Mouse (Mus musculus): Measurements from ENCODE around the gene Rd3. TPM values are rescaled to one million over a fixed set of nuclear protein-coding genes. Genes with fewer than 3 reads are reported as not detected.

The Rd3 gene
- total and polyA plus RNA-seq, 3 experiments: 0.25 to 0.47 (median 0.44) TPM

DNA sequence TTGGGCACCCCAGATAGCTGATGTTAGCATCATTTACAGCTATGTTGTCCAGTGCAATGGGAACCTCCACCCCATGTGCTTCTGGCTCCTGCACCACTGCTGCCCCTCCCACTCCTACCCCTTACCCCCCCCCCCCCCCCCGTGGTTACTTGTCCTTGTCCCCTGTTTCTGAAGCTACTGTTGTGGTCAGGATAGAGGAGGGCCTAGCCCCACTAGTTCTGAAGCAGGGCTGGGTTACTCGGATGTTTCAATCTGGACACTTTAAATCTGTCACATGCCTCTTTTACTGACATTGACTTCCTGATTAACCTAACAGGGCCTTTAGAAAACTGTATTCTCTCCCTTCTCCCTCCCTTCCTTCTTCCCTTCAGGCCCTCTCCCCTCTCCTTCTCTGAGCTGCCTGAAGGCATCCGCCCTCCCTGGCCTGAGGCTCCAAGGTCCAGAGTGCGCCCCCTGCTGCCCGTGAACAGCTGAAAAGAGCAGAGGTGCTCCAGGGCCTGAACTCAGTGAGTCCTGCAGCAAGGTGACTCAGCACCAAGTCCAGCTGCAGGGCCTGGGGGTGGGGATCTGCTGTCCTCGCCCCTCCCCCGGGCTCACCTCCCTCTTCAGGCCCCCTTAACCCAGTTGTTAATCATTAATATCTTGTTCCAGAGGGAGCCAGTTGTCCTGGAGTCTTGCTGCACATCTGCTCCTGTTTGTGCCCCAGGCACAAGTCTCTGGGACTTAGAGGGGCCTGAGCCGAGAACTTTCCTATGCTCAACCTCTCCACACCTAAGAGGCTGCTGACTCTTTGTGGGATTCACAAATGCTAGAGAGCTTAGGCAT, 13.0 kb upstream of the Rd3 start:
- peaks cover 19% of the 10 kb centered on the region for H3K9me3 ChIP-seq (replicated peaks; ENCODE audit: low read length)
- H3K9ac ChIP-seq (ENCODE audit: insufficient read depth, low read depth): no peak overlapping the region
- no peak overlapping the region for H3K27ac ChIP-seq (ENCODE audit: insufficient read depth, low read depth)
- no peak overlapping the region for H3K4me2 ChIP-seq (ENCODE audit: insufficient read depth, low read depth, poor library complexity, severe bottlenecking)
- TF ChIP-seq NELFE (IDR thresholded peaks at IDR 0.05; ENCODE audit: low read depth, low read length): no peak
- TF ChIP-seq SMC3 (IDR thresholded peaks at IDR 0.05; ENCODE audit: low read depth, low read length): peak; percentile 74
- peak; percentile 29; the same call in 1 of the 2 replicates for TF ChIP-seq TCF12 (IDR thresholded peaks at IDR 0.05; ENCODE audit: low read depth, low read length)
- peak in 1 of 2 experiments; percentile 68; a peak in 2 of 4 replicates for TF ChIP-seq CTCF (conservative IDR thresholded peaks at IDR 0.05 in 1 of 2, IDR thresholded peaks at IDR 0.05 in 1 of 2; ENCODE audit: low read depth in 2 of 2, low read length in 2 of 2)
- TF ChIP-seq RAD21 (IDR thresholded peaks at IDR 0.05; ENCODE audit: low read depth, low read length): peak; percentile 28
- no peak overlapping the region for H3K4me3 ChIP-seq (replicated peaks in 1 of 3; ENCODE audit: low read depth in 2 of 3, low read length in 2 of 3, poor library complexity in 1 of 3)
- DNase-seq (ENCODE audit: extremely low read depth): peak; percentile 67
- dilution Hi-C loops (cut with MboI; ENCODE audit: extremely low pct_ligation_motif_present, extremely low pct_unique_long_range_greater_than_20kb, low sequenced_read_pairs) (no loop called here), in situ Hi-C loops (cut with MboI; ENCODE audit: low pct_ligation_motif_present, low pct_unique_long_range_greater_than_20kb, low sequenced_read_pairs) (no loop called here)
- H3K4me1 ChIP-seq (ENCODE audit: control insufficient read depth in 1 of 2, insufficient read depth in 2 of 2): peaks cover 3 to 31% of the 10 kb centered on the region in 2 experiments; a peak in 3 of 4 replicates
- peaks cover 0 to 6% of the 10 kb centered on the region in 2 experiments for H3K36me3 ChIP-seq (replicated peaks in 1 of 2; ENCODE audit: control insufficient read depth in 1 of 2, insufficient read depth in 1 of 2, low read length in 1 of 2)
- no peaks in the 10 kb centered on the region for H3K79me2 ChIP-seq (replicated peaks; ENCODE audit: control insufficient read depth, extremely low read depth, insufficient read depth, poor library complexity, severe bottlenecking)
- no peaks in the 10 kb centered on the region for H3K27me3 ChIP-seq (replicated peaks)

GRCm38 (mm10) chr1:191964773-191965481, 12.2 kb upstream of the Rd3 start:
- dilution Hi-C loops (cut with MboI; ENCODE audit: extremely low pct_ligation_motif_present, extremely low pct_unique_long_range_greater_than_20kb, low sequenced_read_pairs) (no loop called here), in situ Hi-C loops (cut with MboI; ENCODE audit: low pct_ligation_motif_present, low pct_unique_long_range_greater_than_20kb, low sequenced_read_pairs) (no loop called here)
- Histone ChIP-seq H3K27ac (ENCODE audit: insufficient read depth, low read depth) (no peak overlapping the region), H3K4me3 (replicated peaks in 1 of 3; ENCODE audit: low read depth in 2 of 3, low read length in 2 of 3, poor library complexity in 1 of 3) (no peak overlapping the region), H3K9ac (ENCODE audit: insufficient read depth, low read depth) (no peak overlapping the region), H3K27me3 (replicated peaks) (no peaks in the 10 kb centered on the region), H3K4me2 (ENCODE audit: insufficient read depth, low read depth, poor library complexity, severe bottlenecking) (peak overlapping the region; percentile 75; the same call in 1 of the 2 replicates), H3K4me1 (ENCODE audit: control insufficient read depth in 1 of 2, insufficient read depth in 2 of 2) (peaks cover 3 to 30% of the 10 kb centered on the region in 2 experiments; a peak in 3 of 4 replicates), H3K9me3 (replicated peaks; ENCODE audit: low read length) (peaks cover 19% of the 10 kb centered on the region), H3K79me2 (replicated peaks; ENCODE audit: control insufficient read depth, extremely low read depth, insufficient read depth, poor library complexity, severe bottlenecking) (no peaks in the 10 kb centered on the region), H3K36me3 (replicated peaks in 1 of 2; ENCODE audit: control insufficient read depth in 1 of 2, insufficient read depth in 1 of 2, low read length in 1 of 2) (peaks cover 0 to 6% of the 10 kb centered on the region in 2 experiments)
- TF ChIP-seq MAFK (IDR thresholded peaks at IDR 0.05; ENCODE audit: insufficient replicate concordance, low read length) (no peak), SMC3 (IDR thresholded peaks at IDR 0.05; ENCODE audit: low read depth, low read length) (peak; percentile 99), MEF2A (IDR thresholded peaks at IDR 0.05; ENCODE audit: borderline replicate concordance, low read depth, low read length) (no peak; the same call in 1 of the 2 replicates), MYC (IDR thresholded peaks at IDR 0.05; ENCODE audit: low read depth, low read length) (0 out of 2 replicates have a peak, but pooled peaks have one; percentile 19), IRF4 (IDR thresholded peaks at IDR 0.05; ENCODE audit: low read depth, low read length) (0 out of 2 replicates have a peak, but pooled peaks have one; percentile 19), EP300 (IDR thresholded peaks at IDR 0.05; ENCODE audit: low read length) (no peak), E2F4 (IDR thresholded peaks at IDR 0.05; ENCODE audit: insufficient replicate concordance, low read depth, low read length) (no peak), POLR2A (IDR thresholded peaks at IDR 0.05; ENCODE audit: low read depth, low read length) (no peak), RAD21 (IDR thresholded peaks at IDR 0.05; ENCODE audit: low read depth, low read length) (no peak; the same call in none of the 2 replicates), ZC3H11A (IDR thresholded peaks at IDR 0.05; ENCODE audit: low read depth, low read length) (peak; percentile 94), CTCF (conservative IDR thresholded peaks at IDR 0.05 in 1 of 2, IDR thresholded peaks at IDR 0.05 in 1 of 2; ENCODE audit: low read depth in 2 of 2, low read length in 2 of 2) (peak; percentile 80 to 96), JUND (conservative IDR thresholded peaks at IDR 0.05; ENCODE audit: low read depth, low read length) (no peak), ZNF384 (IDR thresholded peaks at IDR 0.05; ENCODE audit: low read depth, low read length) (peak; percentile 79), RCOR1 (conservative IDR thresholded peaks at IDR 0.05; ENCODE audit: low read depth, low read length) (no peak), ELF1 (IDR thresholded peaks at IDR 0.05; ENCODE audit: low read depth, low read length) (peak; percentile 39; the same call in 1 of the 2 replicates), SIN3A (IDR thresholded peaks at IDR 0.05; ENCODE audit: low read length) (peak; percentile 53; the same call in 1 of the 2 replicates), KAT2A (IDR thresholded peaks at IDR 0.05; ENCODE audit: insufficient replicate concordance, low read length) (no peak), POLR2AphosphoS2 (IDR thresholded peaks at IDR 0.05; ENCODE audit: low read depth, low read length) (no peak), NELFE (IDR thresholded peaks at IDR 0.05; ENCODE audit: low read depth, low read length) (peak; percentile 23; the same call in 1 of the 2 replicates)
- peak; percentile 92 for DNase-seq (ENCODE audit: extremely low read depth)

All from CH12.LX (cell line).